Mouse (Mus musculus): ENCODE measurements around the gene Mtmr2. TPM values are rescaled to one million over a fixed set of nuclear protein-coding genes. Genes with fewer than 3 reads are reported as not detected.

Mtmr2 gene
- total and polyA plus RNA-seq, 3 experiments = 19.7 to 42.6 (median 34.7) TPM

- DNase-seq (ENCODE audit: extremely low read depth) = no peak
- H3K27me3 ChIP-seq (replicated peaks) = no peaks in the 10 kb centered on the region
- dilution Hi-C loops (cut with MboI; ENCODE audit: extremely low pct_ligation_motif_present, extremely low pct_unique_long_range_greater_than_20kb, low sequenced_read_pairs) = no loop called here
- H3K4me1 ChIP-seq (ENCODE audit: control insufficient read depth in 1 of 2, insufficient read depth in 2 of 2) = peaks cover 0 to 7% of the 10 kb centered on the region in 2 experiments; a peak in 1 of 4 replicates
- no peak overlapping the region for H3K27ac ChIP-seq (ENCODE audit: insufficient read depth, low read depth)
- peaks cover 44 to 90% of the 10 kb centered on the region in 2 experiments for H3K36me3 ChIP-seq (replicated peaks in 1 of 2; ENCODE audit: control insufficient read depth in 1 of 2, insufficient read depth in 1 of 2, low read length in 1 of 2)
- no peak overlapping the region for H3K4me3 ChIP-seq (replicated peaks in 1 of 3; ENCODE audit: low read depth in 2 of 3, low read length in 2 of 3, poor library complexity in 1 of 3)
- no peak overlapping the region for H3K9ac ChIP-seq (ENCODE audit: insufficient read depth, low read depth)
- no peak overlapping the region for H3K4me2 ChIP-seq (ENCODE audit: insufficient read depth, low read depth, poor library complexity, severe bottlenecking)
- TF ChIP-seq CTCF (conservative IDR thresholded peaks at IDR 0.05 in 1 of 2, IDR thresholded peaks at IDR 0.05 in 1 of 2; ENCODE audit: low read depth in 2 of 2, low read length in 2 of 2) (no peak), MAX (IDR thresholded peaks at IDR 0.05; ENCODE audit: low read length) (no peak), UBTF (IDR thresholded peaks at IDR 0.05; ENCODE audit: low read depth, low read length) (no peak), KAT2A (IDR thresholded peaks at IDR 0.05; ENCODE audit: insufficient replicate concordance, low read length) (no peak), CHD1 (IDR thresholded peaks at IDR 0.05; ENCODE audit: low read depth, low read length) (no peak), SMC3 (IDR thresholded peaks at IDR 0.05; ENCODE audit: low read depth, low read length) (no peak), CHD2 (IDR thresholded peaks at IDR 0.05; ENCODE audit: low read length) (no peak), IRF4 (IDR thresholded peaks at IDR 0.05; ENCODE audit: low read depth, low read length) (no peak), JUN (IDR thresholded peaks at IDR 0.05; ENCODE audit: insufficient read depth, low read depth, low read length) (no peak), USF1 (IDR thresholded peaks at IDR 0.05; ENCODE audit: low read depth, low read length) (no peak), ETS1 (conservative IDR thresholded peaks at IDR 0.05; ENCODE audit: low read depth, low read length) (no peak), ZNF384 (IDR thresholded peaks at IDR 0.05; ENCODE audit: low read depth, low read length) (no peak), RAD21 (IDR thresholded peaks at IDR 0.05; ENCODE audit: low read depth, low read length) (no peak), NELFE (IDR thresholded peaks at IDR 0.05; ENCODE audit: low read depth, low read length) (no peak), HCFC1 (IDR thresholded peaks at IDR 0.05; ENCODE audit: low read depth, low read length) (no peak)
- H3K79me2 ChIP-seq (replicated peaks; ENCODE audit: control insufficient read depth, extremely low read depth, insufficient read depth, poor library complexity, severe bottlenecking) = no peaks in the 10 kb centered on the region; the same call in 1 of the 2 replicates
- in situ Hi-C loops (cut with MboI; ENCODE audit: low pct_ligation_motif_present, low pct_unique_long_range_greater_than_20kb, low sequenced_read_pairs) = no loop called here
- H3K9me3 ChIP-seq (replicated peaks; ENCODE audit: low read length) = no peaks in the 10 kb centered on the region
These were observed 59.4 kb downstream of the Mtmr2 start for GRCm38 (mm10) chr9:13807657-13808056.

DNA sequence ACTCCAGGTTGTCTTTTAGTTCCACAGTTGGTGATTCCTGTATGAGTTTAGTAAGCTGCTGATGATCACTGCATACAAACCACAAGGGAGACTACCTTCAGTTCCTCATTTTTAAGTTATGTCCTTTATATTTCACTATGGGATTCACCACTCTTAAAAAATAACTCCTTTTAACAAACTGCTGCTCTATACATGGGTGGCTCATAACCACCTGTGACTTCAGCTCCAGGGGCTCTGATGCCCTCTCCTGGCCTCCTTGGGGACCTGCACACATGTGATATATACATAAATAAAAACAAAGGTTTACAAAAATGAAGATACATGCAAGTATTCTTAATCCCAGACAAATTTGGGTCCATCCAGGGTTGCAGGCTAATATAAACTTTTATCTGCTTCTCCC is 61.7 kb downstream of the Mtmr2 start:
- Histone ChIP-seq H3K9ac (ENCODE audit: insufficient read depth, low read depth) (no peak overlapping the region), H3K4me1 (ENCODE audit: control insufficient read depth in 1 of 2, insufficient read depth in 2 of 2) (0 out of 4 replicates have a peak, but pooled peaks cover 0 to 4% of the 10 kb centered on the region in 2 experiments), H3K4me3 (replicated peaks in 1 of 3; ENCODE audit: low read depth in 2 of 3, low read length in 2 of 3, poor library complexity in 1 of 3) (no peak overlapping the region), H3K79me2 (replicated peaks; ENCODE audit: control insufficient read depth, extremely low read depth, insufficient read depth, poor library complexity, severe bottlenecking) (no peaks in the 10 kb centered on the region; the same call in 1 of the 2 replicates), H3K27me3 (replicated peaks) (no peaks in the 10 kb centered on the region), H3K27ac (ENCODE audit: insufficient read depth, low read depth) (no peak overlapping the region), H3K9me3 (replicated peaks; ENCODE audit: low read length) (no peaks in the 10 kb centered on the region), H3K4me2 (ENCODE audit: insufficient read depth, low read depth, poor library complexity, severe bottlenecking) (no peak overlapping the region), H3K36me3 (replicated peaks in 1 of 2; ENCODE audit: control insufficient read depth in 1 of 2, insufficient read depth in 1 of 2, low read length in 1 of 2) (peaks cover 40 to 90% of the 10 kb centered on the region in 2 experiments)
- TF ChIP-seq CTCF (conservative IDR thresholded peaks at IDR 0.05 in 1 of 2, IDR thresholded peaks at IDR 0.05 in 1 of 2; ENCODE audit: low read depth in 2 of 2, low read length in 2 of 2) (peak in 1 of 2 experiments; percentile 42; a peak in 2 of 4 replicates), RAD21 (IDR thresholded peaks at IDR 0.05; ENCODE audit: low read depth, low read length) (peak; percentile 11), CHD2 (IDR thresholded peaks at IDR 0.05; ENCODE audit: low read length) (no peak)
- dilution Hi-C loops (cut with MboI; ENCODE audit: extremely low pct_ligation_motif_present, extremely low pct_unique_long_range_greater_than_20kb, low sequenced_read_pairs) (no loop called here), in situ Hi-C loops (cut with MboI; ENCODE audit: low pct_ligation_motif_present, low pct_unique_long_range_greater_than_20kb, low sequenced_read_pairs) (no loop called here)
- no peak for DNase-seq (ENCODE audit: extremely low read depth)

Measured in CH12.LX (cell line).